Mouse (Mus musculus) left cerebral cortex, postnatal 10 days (tissue): ENCODE data around the gene Gpx2. TPM values are rescaled to one million over a fixed set of nuclear protein-coding genes. Genes with fewer than 3 reads are reported as not detected.
A peak's percentile ranks its signal among the peaks of the same experiment; 100 is the strongest.

Experiments
- DNase-seq, 2 experiments: peaks; one replicate each; pipeline ENCODE4 v3.0.0; 2021 to 2022; ENCODE audit warnings: low spot score in 2 of 2, mixed read lengths in 1 of 2; ENCODE audit errors: extremely low spot score in 1 of 2
- intact Hi-C: fragments of 180-260 bp; cut with DNase I; formaldehyde crosslinking; loops from one replicate; pipeline ENCODE4 v1.15.1; 2025
- total RNA-seq, 2 experiments: library from RNA; stranded (reverse); gene quantifications; 2 replicates each; pipeline ENCODE4 v1.2.3; 2021

Gene Gpx2
- total RNA-seq: under 1 TPM; 0.62 to 0.69 TPM

- intact Hi-C loops: no loop called here
- DNase-seq: no peak
Measured at GRCm38 (mm10) chr12:76795350-76795749, at the start of gene Gpx2. TSS of gene Gpx2 (minus strand) at chr12:76795554.

GRCm38 (mm10) chr12:76844346-76845061, 49.1 kb upstream of the Gpx2 start:
- DNase-seq: no peak
- intact Hi-C loops: no loop called here

- intact Hi-C loops: no loop called here
- DNase-seq: no peak
Measured at GRCm38 (mm10) chr12:76840081-76840480, 44.7 kb upstream of the Gpx2 start.

- intact Hi-C loops: no loop called here
- DNase-seq: no peak
Measured at GRCm38 (mm10) chr12:76839298-76839697, 43.9 kb upstream of the Gpx2 start.

- no peak for DNase-seq
- intact Hi-C loops: no loop called here
Measured at GRCm38 (mm10) chr12:76837844-76838650, 42.7 kb upstream of the Gpx2 start.

GRCm38 (mm10) chr12:76837101-76837843, 41.9 kb upstream of the Gpx2 start:
- DNase-seq: peak; percentile 97 to 98
- intact Hi-C loops: no loop called here

GRCm38 (mm10) chr12:76832704-76833103, 37.4 kb upstream of the Gpx2 start:
- intact Hi-C loops: no loop called here
- DNase-seq: no peak

- no peak for DNase-seq
Measured at GRCm38 (mm10) chr12:76825283-76825682, 29.9 kb upstream of the Gpx2 start.

GRCm38 (mm10) chr12:76822651-76823041, 27.3 kb upstream of the Gpx2 start, which contains the start of gene Rab15:
TSS of gene Rab15 (minus strand) at chr12:76822908.
- intact Hi-C loops: no loop called here
- DNase-seq: no peak

More at GRCm38 (mm10) chr12:76825283-76825682, 29.9 kb upstream of the Gpx2 start:
- intact Hi-C loops: no loop called here

GRCm38 (mm10) chr12:76822002-76822650, 26.8 kb upstream of the Gpx2 start:
- peak in 1 of 2 experiments; percentile 64 for DNase-seq
- intact Hi-C loops: no loop called here

GRCm38 (mm10) chr12:76820615-76821014, 25.3 kb upstream of the Gpx2 start:
- no peak for DNase-seq
- intact Hi-C loops: no loop called here

GRCm38 (mm10) chr12:76819816-76820215, 24.5 kb upstream of the Gpx2 start:
- intact Hi-C loops: no loop called here
- no peak for DNase-seq

- peak in 1 of 2 experiments; percentile 61 for DNase-seq
- intact Hi-C loops: no loop called here
Measured at GRCm38 (mm10) chr12:76818908-76819307, 23.6 kb upstream of the Gpx2 start.

GRCm38 (mm10) chr12:76818120-76818519, 22.8 kb upstream of the Gpx2 start:
- no peak for DNase-seq
- intact Hi-C loops: no loop called here

- no peak for DNase-seq
- intact Hi-C loops: no loop called here
Measured at GRCm38 (mm10) chr12:76817176-76817575, 21.8 kb upstream of the Gpx2 start.

- no peak for DNase-seq
- intact Hi-C loops: no loop called here
Measured at GRCm38 (mm10) chr12:76816720-76817119, 21.4 kb upstream of the Gpx2 start.

- intact Hi-C loops: no loop called here
- DNase-seq: no peak
Measured at GRCm38 (mm10) chr12:76814120-76814519, 18.8 kb upstream of the Gpx2 start.

GRCm38 (mm10) chr12:76813543-76813942, 18.2 kb upstream of the Gpx2 start:
- DNase-seq: no peak
- intact Hi-C loops: no loop called here

GRCm38 (mm10) chr12:76811006-76811405, 15.7 kb upstream of the Gpx2 start:
- intact Hi-C loops: no loop called here
- no peak for DNase-seq
